Mouse (Mus musculus): ENCODE data around the gene Ephb6. TPM values are rescaled to one million over a fixed set of nuclear protein-coding genes. Genes with fewer than 3 reads are reported as not detected.
A peak's percentile ranks its signal among the peaks of the same experiment; 100 is the strongest.

The Ephb6 gene
- total and polyA plus RNA-seq, 2 experiments: 0.46 to 0.88 TPM

DNA sequence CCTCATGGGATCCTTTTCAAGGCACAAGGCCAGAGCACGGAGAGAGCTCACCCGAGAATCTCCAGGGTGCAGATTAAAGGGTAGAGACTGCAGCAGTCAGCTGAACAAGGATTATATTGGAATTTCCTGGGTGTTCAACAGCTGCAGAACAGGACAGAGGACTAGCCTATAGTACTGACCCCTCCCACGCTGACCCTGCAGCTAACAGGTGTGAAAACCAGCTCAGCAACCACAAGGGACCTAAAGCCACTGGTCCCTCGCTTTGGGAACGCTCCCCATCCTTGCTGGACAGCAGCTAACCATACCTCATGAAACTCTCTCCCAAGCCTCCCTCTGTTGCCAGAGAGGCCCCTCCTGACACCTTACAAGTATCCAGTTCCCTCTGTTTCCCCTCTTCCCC lies 2.4 kb downstream of the Ephb6 start:
- Histone ChIP-seq H3K27ac (replicated peaks; ENCODE audit: insufficient read depth, low read depth, low read length) (no peak overlapping the region), H3K27me3 (ENCODE audit: control insufficient read depth, insufficient read depth, low read length) (no peaks in the 10 kb centered on the region), H3K4me1 (ENCODE audit: control insufficient read depth, insufficient read depth, low read length) (peaks cover 7% of the 10 kb centered on the region), H3K9ac (ENCODE audit: low read depth, low read length) (no peak overlapping the region), H3K79me2 (ENCODE audit: control insufficient read depth, insufficient read depth, low read length) (no peaks in the 10 kb centered on the region), H3K4me3 (ENCODE audit: insufficient read depth, low read depth, low read length) (no peak overlapping the region), H3K36me3 (ENCODE audit: control insufficient read depth, insufficient read depth, low read length) (no peaks in the 10 kb centered on the region)
- 74% methylated on average over 5 of the region's 5 CpGs for WGBS
- TF ChIP-seq POLR2A (IDR thresholded peaks at IDR 0.05; ENCODE audit: extremely low read depth, insufficient read depth, low read length) (no peak), CTCF (IDR thresholded peaks at IDR 0.05; ENCODE audit: low read depth, low read length) (no peak)
- DNase-seq (ENCODE audit: extremely low read depth, low read depth, low spot score): no peak

DNA sequence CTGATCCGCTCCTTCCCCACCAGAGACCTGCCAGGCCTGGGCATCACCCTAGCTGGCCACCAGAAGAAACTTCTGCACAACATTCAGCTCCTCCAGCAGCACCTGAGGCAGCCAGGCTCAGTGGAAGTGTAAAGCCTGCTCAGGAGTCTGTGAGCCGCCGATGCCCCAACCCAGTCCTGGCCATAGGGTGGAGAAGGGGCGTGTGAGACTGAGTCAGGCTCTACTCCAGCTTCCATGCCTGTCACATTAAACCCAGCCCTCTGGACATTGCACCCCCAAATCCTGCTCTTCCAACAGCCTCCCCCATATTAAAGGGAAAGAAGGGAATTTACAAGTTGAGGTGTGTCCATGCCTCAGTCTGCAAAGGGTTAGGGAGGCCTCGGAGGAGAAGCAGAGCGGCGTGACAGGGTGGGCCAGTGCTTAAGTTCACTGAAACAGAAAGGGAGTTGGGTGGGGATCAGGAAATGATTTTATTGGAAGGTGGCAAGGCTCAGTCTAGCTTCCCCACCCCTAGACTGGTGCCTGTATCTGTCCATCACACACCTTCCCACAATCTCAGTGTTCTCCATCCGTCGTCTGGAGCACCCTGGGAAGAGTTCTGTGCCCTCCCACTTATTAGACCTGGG lies 15.0 kb downstream of the Ephb6 start:
- no peak for DNase-seq (ENCODE audit: extremely low read depth, low read depth, low spot score)
- Histone ChIP-seq H3K36me3 (ENCODE audit: control insufficient read depth, insufficient read depth, low read length) (no peaks in the 10 kb centered on the region), H3K9ac (ENCODE audit: low read depth, low read length) (no peak overlapping the region), H3K4me1 (ENCODE audit: control insufficient read depth, insufficient read depth, low read length) (no peaks in the 10 kb centered on the region), H3K79me2 (ENCODE audit: control insufficient read depth, insufficient read depth, low read length) (no peaks in the 10 kb centered on the region), H3K4me3 (ENCODE audit: insufficient read depth, low read depth, low read length) (no peak overlapping the region), H3K27ac (replicated peaks; ENCODE audit: insufficient read depth, low read depth, low read length) (no peak overlapping the region), H3K27me3 (ENCODE audit: control insufficient read depth, insufficient read depth, low read length) (no peaks in the 10 kb centered on the region)
- 93% methylated on average over 9 of the region's 9 CpGs for WGBS
- no peak for TF ChIP-seq CTCF (IDR thresholded peaks at IDR 0.05; ENCODE audit: low read depth, low read length)
- TF ChIP-seq POLR2A (IDR thresholded peaks at IDR 0.05; ENCODE audit: extremely low read depth, insufficient read depth, low read length): no peak

DNA sequence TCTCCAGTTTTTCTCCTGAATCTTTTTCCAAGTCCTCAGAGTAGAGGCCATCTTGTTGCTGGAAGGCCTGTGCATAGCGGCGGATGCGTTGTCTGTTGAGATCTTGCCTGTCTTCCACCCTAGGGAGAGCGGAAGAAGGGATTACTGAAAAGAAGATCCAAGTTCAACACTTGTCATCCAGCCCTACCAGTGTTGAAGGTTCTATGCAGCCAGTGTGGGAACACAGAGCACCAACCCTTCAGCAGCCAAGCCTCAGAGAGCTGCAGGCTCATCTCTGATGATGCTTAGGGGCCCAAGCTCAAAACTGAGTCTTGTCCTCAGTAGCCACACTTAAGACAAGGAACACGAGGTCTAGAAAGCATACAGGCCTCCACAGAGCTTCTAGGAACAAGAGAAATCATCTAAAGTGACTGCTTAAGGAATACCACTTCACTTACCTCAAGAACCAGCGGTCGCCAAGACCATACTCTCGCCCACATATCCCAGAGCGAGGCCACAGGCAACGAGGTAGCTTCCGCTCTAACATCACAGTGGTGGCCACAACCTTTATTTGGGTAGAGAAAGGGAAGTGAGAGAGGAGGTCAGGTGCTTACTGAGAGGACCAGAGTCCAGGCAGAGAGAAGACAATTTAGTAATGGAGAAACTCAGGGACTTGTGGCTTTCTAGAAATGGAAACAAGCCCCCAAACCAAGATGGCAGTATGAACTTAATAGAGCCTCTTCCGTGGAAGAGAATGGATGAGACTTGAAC lies 16.1 kb downstream of the Ephb6 start:
- H3K27me3 ChIP-seq (ENCODE audit: control insufficient read depth, insufficient read depth, low read length): no peaks in the 10 kb centered on the region
- no peaks in the 10 kb centered on the region for H3K36me3 ChIP-seq (ENCODE audit: control insufficient read depth, insufficient read depth, low read length)
- H3K4me1 ChIP-seq (ENCODE audit: control insufficient read depth, insufficient read depth, low read length): no peaks in the 10 kb centered on the region
- TF ChIP-seq CTCF (IDR thresholded peaks at IDR 0.05; ENCODE audit: low read depth, low read length) (no peak), POLR2A (IDR thresholded peaks at IDR 0.05; ENCODE audit: extremely low read depth, insufficient read depth, low read length) (no peak)
- H3K27ac ChIP-seq (replicated peaks; ENCODE audit: insufficient read depth, low read depth, low read length): no peak overlapping the region
- no peak overlapping the region for H3K9ac ChIP-seq (ENCODE audit: low read depth, low read length)
- no peak overlapping the region for H3K4me3 ChIP-seq (ENCODE audit: insufficient read depth, low read depth, low read length)
- DNase-seq (ENCODE audit: extremely low read depth, low read depth, low spot score): no peak
- WGBS: 83% methylated on average over 12 of the region's 12 CpGs
- H3K79me2 ChIP-seq (ENCODE audit: control insufficient read depth, insufficient read depth, low read length): no peaks in the 10 kb centered on the region

GRCm38 (mm10) chr6:41622661-41623060 lies 17.4 kb downstream of the Ephb6 start:
- peak; percentile 44 for TF ChIP-seq CTCF (IDR thresholded peaks at IDR 0.05; ENCODE audit: low read depth, low read length)
- no peak for TF ChIP-seq POLR2A (IDR thresholded peaks at IDR 0.05; ENCODE audit: extremely low read depth, insufficient read depth, low read length)
- Histone ChIP-seq H3K79me2 (ENCODE audit: control insufficient read depth, insufficient read depth, low read length) (no peaks in the 10 kb centered on the region), H3K9ac (ENCODE audit: low read depth, low read length) (no peak overlapping the region), H3K4me1 (ENCODE audit: control insufficient read depth, insufficient read depth, low read length) (no peaks in the 10 kb centered on the region), H3K27me3 (ENCODE audit: control insufficient read depth, insufficient read depth, low read length) (no peaks in the 10 kb centered on the region), H3K27ac (replicated peaks; ENCODE audit: insufficient read depth, low read depth, low read length) (no peak overlapping the region), H3K4me3 (ENCODE audit: insufficient read depth, low read depth, low read length) (no peak overlapping the region), H3K36me3 (ENCODE audit: control insufficient read depth, insufficient read depth, low read length) (no peaks in the 10 kb centered on the region)
- no peak for DNase-seq (ENCODE audit: extremely low read depth, low read depth, low spot score)
- WGBS: 66% methylated on average over 9 of the region's 9 CpGs

GRCm38 (mm10) chr6:41628180-41628579 lies 22.9 kb downstream of the Ephb6 start:
- TF ChIP-seq CTCF (IDR thresholded peaks at IDR 0.05; ENCODE audit: low read depth, low read length) (no peak), POLR2A (IDR thresholded peaks at IDR 0.05; ENCODE audit: extremely low read depth, insufficient read depth, low read length) (no peak)
- H3K27me3 ChIP-seq (ENCODE audit: control insufficient read depth, insufficient read depth, low read length): no peaks in the 10 kb centered on the region
- no peaks in the 10 kb centered on the region for H3K36me3 ChIP-seq (ENCODE audit: control insufficient read depth, insufficient read depth, low read length)
- DNase-seq (ENCODE audit: extremely low read depth, low read depth, low spot score): no peak
- no peak overlapping the region for H3K9ac ChIP-seq (ENCODE audit: low read depth, low read length)
- 63% methylated on average over 1 of the region's 1 CpGs for WGBS
- no peaks in the 10 kb centered on the region for H3K4me1 ChIP-seq (ENCODE audit: control insufficient read depth, insufficient read depth, low read length)
- no peak overlapping the region for H3K27ac ChIP-seq (replicated peaks; ENCODE audit: insufficient read depth, low read depth, low read length)
- no peak overlapping the region for H3K4me3 ChIP-seq (ENCODE audit: insufficient read depth, low read depth, low read length)
- H3K79me2 ChIP-seq (ENCODE audit: control insufficient read depth, insufficient read depth, low read length): no peaks in the 10 kb centered on the region

DNA sequence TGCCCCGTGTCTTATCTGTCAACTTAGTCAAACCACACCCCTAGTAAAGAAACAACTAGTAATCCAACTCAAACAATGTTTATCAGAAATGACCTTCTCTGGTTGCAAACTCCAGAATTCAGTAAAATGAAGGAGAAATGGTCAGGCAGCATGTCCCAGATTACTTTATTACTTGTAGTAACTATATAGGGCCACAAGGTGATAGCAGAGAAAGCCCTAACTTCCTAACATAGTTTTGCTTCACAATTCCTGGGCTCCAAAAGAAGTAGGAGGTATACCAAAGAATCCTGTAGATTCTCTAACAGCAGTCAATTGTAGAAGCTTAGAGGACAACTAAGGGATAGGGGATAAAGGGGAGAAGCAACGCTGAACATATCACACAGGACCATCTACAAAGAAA lies 25.5 kb downstream of the Ephb6 start:
- no peak for DNase-seq (ENCODE audit: extremely low read depth, low read depth, low spot score)
- no peak overlapping the region for H3K27ac ChIP-seq (replicated peaks; ENCODE audit: insufficient read depth, low read depth, low read length)
- no peak overlapping the region for H3K9ac ChIP-seq (ENCODE audit: low read depth, low read length)
- TF ChIP-seq CTCF (IDR thresholded peaks at IDR 0.05; ENCODE audit: low read depth, low read length) (no peak), POLR2A (IDR thresholded peaks at IDR 0.05; ENCODE audit: extremely low read depth, insufficient read depth, low read length) (no peak)
- no peak overlapping the region for H3K4me3 ChIP-seq (ENCODE audit: insufficient read depth, low read depth, low read length)
- WGBS: 44% methylated on average over 2 of the region's 2 CpGs
- H3K36me3 ChIP-seq (ENCODE audit: control insufficient read depth, insufficient read depth, low read length): no peaks in the 10 kb centered on the region
- no peaks in the 10 kb centered on the region for H3K4me1 ChIP-seq (ENCODE audit: control insufficient read depth, insufficient read depth, low read length)
- H3K79me2 ChIP-seq (ENCODE audit: control insufficient read depth, insufficient read depth, low read length): no peaks in the 10 kb centered on the region
- no peaks in the 10 kb centered on the region for H3K27me3 ChIP-seq (ENCODE audit: control insufficient read depth, insufficient read depth, low read length)
